Mouse (Mus musculus) spleen, adult 2 months (tissue): ENCODE results near the gene Lsm4. TPM values are rescaled to one million over a fixed set of nuclear protein-coding genes. Genes with fewer than 3 reads are reported as not detected.
A peak's percentile ranks its signal among the peaks of the same experiment; 100 is the strongest.

Experiments used
- DNase-seq, 2 experiments: peaks; one replicate each; pipeline versions ENCODE4 v3.0.0 to v3.0.0-alpha.2; 2012 to 2021; ENCODE audit warnings: low spot score in 2 of 2, low read depth in 1 of 2
- H3K27ac ChIP-seq: fragments of 200-500 bp; 2 replicates; pipeline ENCODE4 v1.5.1; 2012; ENCODE audit warnings: low read length, inconsistent platforms; ENCODE audit not compliant: insufficient read depth
- H3K27me3 ChIP-seq: fragments of 200-500 bp; 2 replicates; pipeline ENCODE4 v1.6.1; 2012; ENCODE audit warnings: mild to moderate bottlenecking, moderate library complexity, low read length, inconsistent platforms; ENCODE audit not compliant: control insufficient read depth, insufficient read depth
- H3K36me3 ChIP-seq: fragments of 200-500 bp; 2 replicates; pipeline ENCODE4 v1.6.1; 2012; ENCODE audit warnings: mild to moderate bottlenecking, low read length, inconsistent platforms; ENCODE audit not compliant: control insufficient read depth, insufficient read depth
- H3K4me1 ChIP-seq: fragments of 200-500 bp; 2 replicates; pipeline ENCODE4 v1.6.1; 2011; ENCODE audit warnings: inconsistent platforms; ENCODE audit not compliant: control insufficient read depth, insufficient read depth, insufficient read length
- H3K4me3 ChIP-seq: fragments of 200-500 bp; 2 replicates; pipeline ENCODE4 v1.5.1; 2011; ENCODE audit warnings: mild to moderate bottlenecking, inconsistent platforms; ENCODE audit not compliant: insufficient read depth, insufficient read length; ENCODE audit errors: extremely low read depth
- CTCF ChIP-seq: fragments of 200-500 bp; IDR thresholded peaks from 2 replicates; pipeline ENCODE4 v1.5.1; 2011; ENCODE audit warnings: mild to moderate bottlenecking, inconsistent platforms; ENCODE audit not compliant: insufficient read depth, insufficient read length, insufficient replicate concordance; ENCODE audit errors: extremely low read depth
- POLR2A ChIP-seq: fragments of 200-500 bp; IDR thresholded peaks from 2 replicates; pipeline ENCODE4 v1.6.1; 2011; ENCODE audit warnings: low read depth, low read length, inconsistent platforms
- WGBS: fragments of 180-500 bp; shearing (Covaris S2); methylation state at CpG from one replicate; pipeline ENCODE4 v1.1.7; 2018; 5-methylcytosine and 5-hydroxymethylcytosine counted together
- polyA plus RNA-seq: library from polyadenylated mRNA; depleted of rRNA; stranded (reverse); fragments of >200 nt; gene quantifications from 2 replicates; pipeline ENCODE4 v1.2.3, GENCODE M21; 2012

Gene Lsm4
- polyA plus RNA-seq, 1 experiment = 109 TPM

DNA sequence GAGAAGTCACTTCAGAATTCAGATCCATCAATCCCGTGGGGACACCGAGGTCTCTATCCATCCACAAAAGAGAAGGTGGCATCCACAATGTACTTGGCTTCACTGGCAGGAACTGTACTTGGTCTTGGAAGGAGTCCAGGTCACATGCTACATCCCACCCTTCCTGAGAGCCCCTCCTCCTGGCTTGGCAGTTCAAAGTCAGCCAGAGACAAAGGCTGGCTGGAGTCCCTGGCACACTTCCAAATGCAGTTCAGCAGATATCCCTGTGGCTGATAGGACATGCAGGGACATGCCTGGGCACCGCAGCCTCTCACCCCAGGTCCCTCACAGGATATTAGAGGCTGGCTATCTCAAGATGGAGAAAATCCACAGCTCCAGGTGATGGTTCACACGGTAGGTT, 23.7 kb upstream of the Lsm4 start:
- H3K4me1 ChIP-seq = peaks cover 5% of the 10 kb centered on the region

DNA sequence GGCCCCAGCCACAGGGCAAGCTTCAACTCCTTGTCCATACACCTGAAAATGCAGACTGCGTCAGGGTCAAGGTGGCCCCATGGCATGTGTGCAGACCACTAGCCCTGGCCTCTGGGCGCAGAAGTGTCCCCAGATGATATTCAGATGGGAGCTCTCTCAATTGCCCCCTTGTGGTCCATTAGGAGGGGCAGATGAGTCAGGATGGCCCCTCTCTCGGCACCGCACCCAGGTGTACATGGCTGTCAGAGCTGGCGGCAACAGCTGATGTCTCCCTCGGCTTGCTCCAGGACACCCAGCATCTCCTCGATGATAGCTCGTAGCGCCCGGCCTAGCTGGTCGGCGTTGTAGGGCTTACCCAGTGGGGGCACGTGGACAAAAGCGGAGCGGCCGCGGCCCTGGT, 22.7 kb upstream of the Lsm4 start:
- Histone ChIP-seq H3K27ac (no peak overlapping the region), H3K27me3 (no peaks in the 10 kb centered on the region), H3K4me3 (no peak overlapping the region), H3K36me3 (peaks cover 7% of the 10 kb centered on the region), H3K4me1 (peaks cover 8% of the 10 kb centered on the region)
- no peak for DNase-seq
- TF ChIP-seq CTCF = no peak
- 97% methylated on average over 17 of the region's 17 CpGs for WGBS

More for the DNA sequence above, 23.7 kb upstream of the Lsm4 start:
- no peak for TF ChIP-seq POLR2A
- TF ChIP-seq CTCF = no peak
- 61% methylated on average over 4 of the region's 4 CpGs for WGBS
- H3K36me3 ChIP-seq = peaks cover 7% of the 10 kb centered on the region
- DNase-seq = no peak
- H3K27me3 ChIP-seq = no peaks in the 10 kb centered on the region
- no peak overlapping the region for H3K4me3 ChIP-seq
- H3K27ac ChIP-seq = no peak overlapping the region

DNA sequence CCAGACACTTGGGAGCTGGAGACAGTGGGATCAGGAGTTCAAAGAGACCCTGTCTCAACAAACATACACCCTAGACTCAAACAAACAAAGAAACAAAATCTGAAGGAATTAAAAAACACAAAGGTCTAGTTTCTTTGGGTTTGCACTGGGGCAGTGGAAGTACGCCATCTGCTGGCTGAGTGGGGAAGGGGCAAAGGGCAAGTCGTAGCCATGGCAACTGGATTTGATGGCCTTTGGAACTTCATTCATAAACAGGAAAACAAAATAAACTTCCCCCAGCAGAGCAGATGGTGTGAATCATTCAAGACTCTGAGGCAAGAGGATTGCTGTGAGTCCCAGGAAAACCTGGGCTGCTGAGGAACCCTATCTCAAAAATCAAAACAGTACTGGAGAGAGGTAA, 19.8 kb upstream of the Lsm4 start:
- DNase-seq = peak; percentile 59 to 63
- peaks cover 8% of the 10 kb centered on the region for H3K4me1 ChIP-seq
- H3K36me3 ChIP-seq = peaks cover 7% of the 10 kb centered on the region
- TF ChIP-seq CTCF (peak; percentile 77; the same call in 1 of the 2 replicates), POLR2A (no peak)
- WGBS = 53% methylated on average over 2 of the region's 2 CpGs
- no peak overlapping the region for H3K27ac ChIP-seq
- no peaks in the 10 kb centered on the region for H3K27me3 ChIP-seq
- H3K4me3 ChIP-seq = no peak overlapping the region

DNA sequence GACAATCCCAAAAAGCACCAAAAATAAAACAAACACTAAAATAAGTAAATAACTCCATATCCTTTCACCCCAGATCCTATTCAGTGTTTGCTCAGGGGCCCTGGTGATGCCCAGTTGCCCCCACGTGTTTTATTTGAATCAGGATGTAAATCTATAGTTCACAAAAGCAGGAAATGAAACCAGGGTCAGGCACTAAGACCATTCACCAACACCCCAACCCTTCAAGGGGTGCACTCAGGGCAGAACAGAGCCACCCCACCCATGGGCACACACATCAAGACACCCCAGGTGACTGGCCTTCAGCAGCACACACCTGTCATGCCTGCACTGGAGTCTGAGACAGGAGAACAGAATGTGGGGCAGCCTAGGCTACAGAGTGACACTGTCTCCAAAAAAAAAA, 18.9 kb upstream of the Lsm4 start:
- peaks cover 8% of the 10 kb centered on the region for H3K4me1 ChIP-seq
- no peaks in the 10 kb centered on the region for H3K27me3 ChIP-seq
- TF ChIP-seq POLR2A (no peak), CTCF (no peak)
- H3K4me3 ChIP-seq = no peak overlapping the region
- WGBS = 36% methylated on average over 1 of the region's 1 CpGs
- DNase-seq = peak; percentile 44 to 58
- peaks cover 7% of the 10 kb centered on the region for H3K36me3 ChIP-seq
- H3K27ac ChIP-seq = peak overlapping the region; percentile 82

DNA sequence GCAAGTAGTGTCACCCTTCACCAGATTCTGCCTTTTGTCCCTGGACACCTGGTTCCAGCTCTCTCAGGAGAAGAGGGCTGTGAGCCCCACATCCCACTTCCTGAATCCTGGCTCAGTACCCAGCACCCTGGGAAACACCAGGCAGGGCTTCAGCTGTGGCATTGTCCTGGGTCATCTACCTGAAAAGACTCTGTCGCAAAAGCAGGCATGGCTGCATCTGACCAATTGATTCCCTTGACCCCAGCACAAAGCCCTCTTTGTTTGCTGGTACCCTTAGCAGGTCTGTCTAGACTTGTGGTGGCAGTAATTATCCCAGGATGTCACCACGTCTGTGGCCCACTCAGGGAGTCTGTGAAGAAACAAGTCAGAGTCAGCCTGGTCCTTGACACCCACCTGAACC, 17.6 kb upstream of the Lsm4 start:
- Histone ChIP-seq H3K4me3 (no peak overlapping the region), H3K4me1 (peaks cover 10% of the 10 kb centered on the region), H3K27ac (no peak overlapping the region), H3K27me3 (no peaks in the 10 kb centered on the region), H3K36me3 (peaks cover 4% of the 10 kb centered on the region)
- WGBS = 89% methylated on average over 2 of the region's 2 CpGs
- DNase-seq = no peak
- no peak for TF ChIP-seq CTCF
- TF ChIP-seq POLR2A = no peak

DNA sequence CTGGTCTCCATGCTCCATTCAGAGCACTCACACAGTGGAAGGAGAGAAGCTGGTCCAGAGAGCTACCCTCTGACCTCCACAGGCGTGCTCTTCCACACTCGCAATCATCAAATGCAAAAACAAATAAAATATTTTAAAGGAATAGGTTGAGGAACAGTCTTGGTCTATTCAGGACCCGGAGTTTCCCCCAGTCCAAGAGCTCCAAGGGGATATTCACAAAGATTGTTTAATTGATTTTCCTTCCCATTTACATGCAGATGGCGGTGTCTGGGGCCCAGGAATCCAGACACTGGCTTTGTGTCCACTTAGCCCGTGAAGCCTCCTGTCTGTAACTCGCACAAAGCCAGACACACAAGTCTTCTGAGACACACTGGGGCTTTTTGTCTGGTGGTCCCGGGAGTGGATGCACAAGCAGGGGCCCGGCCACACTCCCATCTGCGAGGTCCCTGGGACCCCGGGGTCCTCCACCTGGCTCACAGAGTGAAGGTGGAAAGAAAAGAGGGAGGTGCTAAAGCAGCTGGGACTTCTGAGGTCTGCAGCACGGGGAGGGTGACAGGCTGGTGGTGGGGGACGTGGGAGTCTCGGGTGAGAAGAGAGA, 16.8 kb upstream of the Lsm4 start:
- no peak overlapping the region for H3K27ac ChIP-seq
- no peak overlapping the region for H3K4me3 ChIP-seq
- TF ChIP-seq POLR2A = no peak
- no peak for DNase-seq
- no peaks in the 10 kb centered on the region for H3K27me3 ChIP-seq
- peaks cover 3% of the 10 kb centered on the region for H3K36me3 ChIP-seq
- H3K4me1 ChIP-seq = peaks cover 10% of the 10 kb centered on the region
- WGBS = 94% methylated on average over 13 of the region's 13 CpGs

DNA sequence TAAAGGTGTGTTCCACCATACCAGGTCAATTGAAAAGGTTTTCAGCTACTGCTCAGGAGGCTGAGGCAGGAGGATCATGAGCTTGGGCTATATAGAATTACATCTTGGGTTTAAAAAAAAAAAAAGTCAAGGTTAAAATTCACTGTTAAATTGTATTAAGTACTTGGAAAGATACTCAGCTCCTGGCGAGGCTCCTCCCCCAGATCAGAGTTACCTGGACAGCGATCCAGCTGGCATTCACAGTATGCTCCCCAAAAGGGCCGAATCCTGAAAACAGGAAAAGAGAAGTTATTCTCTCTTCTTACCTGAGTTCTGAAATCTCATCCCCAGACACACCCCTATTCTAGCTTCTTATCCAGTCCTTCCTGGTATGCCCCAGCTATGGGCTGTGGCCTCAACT, 15.8 kb upstream of the Lsm4 start:
- Histone ChIP-seq H3K36me3 (no peaks in the 10 kb centered on the region; the same call in 1 of the 2 replicates), H3K27ac (no peak overlapping the region), H3K4me1 (peaks cover 10% of the 10 kb centered on the region), H3K4me3 (no peak overlapping the region), H3K27me3 (no peaks in the 10 kb centered on the region)
- TF ChIP-seq POLR2A (no peak), CTCF (no peak)
- DNase-seq = no peak
- WGBS = 93% methylated on average over 3 of the region's 3 CpGs
